In the genomic region with DNA sequence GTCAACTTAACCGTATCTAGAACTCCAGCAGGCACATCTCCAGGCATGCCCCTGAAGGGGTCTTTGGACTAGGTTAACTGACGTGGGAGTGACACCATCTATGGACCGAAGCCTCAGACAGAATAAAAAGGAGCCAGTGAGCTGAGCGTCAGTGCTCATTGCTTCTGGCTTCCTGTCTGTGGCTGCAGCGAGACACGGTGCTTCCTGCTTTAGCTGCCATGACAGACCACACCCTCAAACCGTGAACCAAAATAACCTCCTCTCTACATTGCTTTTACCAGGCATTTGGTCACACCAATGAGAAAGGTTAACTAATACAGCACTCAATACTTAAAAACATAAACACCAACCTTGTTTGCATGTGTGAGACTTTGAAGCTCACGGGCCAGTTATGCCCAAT, we compare ENCODE assay signal across 12 mouse cellular contexts. TPM values are rescaled to one million over a fixed set of nuclear protein-coding genes. Genes with fewer than 3 reads are reported as not detected.
DNase-seq lines count a peak whose midpoint lies in the region; ATAC-seq and TF ChIP-seq lines count a peak whose summit lies in the region.
"Had no signal": no experiment of that assay in that cellular context is flagged by ENCODE, and none has a peak within 500 bp of the region (broad histone marks: within the 10 kb centered on the region; RNA-seq: fewer than 3 reads in every experiment).

No protein-coding gene starts in this region.

- H3K27me3 ChIP-seq in spleen, adult 2 months (ENCODE audit: control insufficient read depth, insufficient read depth, low read length): no peaks in the 10 kb centered on the region
- no peaks in the 10 kb centered on the region for H3K27me3 ChIP-seq in megakaryocyte, embryonic 14.5 days (replicated peaks)
- no peaks in the 10 kb centered on the region for H3K27me3 ChIP-seq in intestine, postnatal 0 days (replicated peaks; ENCODE audit: control insufficient read depth, insufficient read depth, low read length)
- H3K27me3 ChIP-seq: heart, embryonic 12.5 days; intestine, embryonic 15.5 days; limb, embryonic 13.5 days had no signal

- peak; percentile 46 for TF ChIP-seq POLR2A in spleen, adult 2 months (IDR thresholded peaks at IDR 0.05; ENCODE audit: low read depth, low read length)

- WGBS in spleen, adult 2 months: 14% methylated on average over 8 of the region's 8 CpGs
- 75% methylated on average over 8 of the region's 8 CpGs for WGBS in intestine, postnatal 0 days

- H3K27ac ChIP-seq in spleen, adult 2 months (ENCODE audit: insufficient read depth, low read length): peak overlapping the region; percentile 94
- no peak overlapping the region for H3K27ac ChIP-seq in intestine, postnatal 0 days (ENCODE audit: low read depth, low read length)
- H3K27ac ChIP-seq: intestine, embryonic 15.5 days; limb, embryonic 13.5 days had no signal

- no peaks in the 10 kb centered on the region for H3K9me3 ChIP-seq in megakaryocyte, embryonic 14.5 days
- no peaks in the 10 kb centered on the region for H3K9me3 ChIP-seq in intestine, postnatal 0 days (ENCODE audit: control insufficient read depth)
- H3K9me3 ChIP-seq: heart, embryonic 12.5 days; intestine, embryonic 15.5 days; limb, embryonic 13.5 days had no signal

- ATAC-seq in common myeloid progenitor, adult 5-6 weeks (replicated peaks; ENCODE audit: low read depth, poor library complexity, severe bottlenecking): peak; percentile 82
- no peak for ATAC-seq in intestine, postnatal 0 days
- ATAC-seq: intestine, embryonic 15.5 days had no signal

- peaks cover 26% of the 10 kb centered on the region; the same call in 1 of the 2 replicates for H3K4me1 ChIP-seq in spleen, adult 2 months (ENCODE audit: control insufficient read depth, insufficient read depth, insufficient read length)
- peaks cover 53% of the 10 kb centered on the region for H3K4me1 ChIP-seq in megakaryocyte, embryonic 14.5 days
- H3K4me1 ChIP-seq in intestine, postnatal 0 days (replicated peaks; ENCODE audit: control insufficient read depth, insufficient read depth, low read length): no peaks in the 10 kb centered on the region
- H3K4me1 ChIP-seq: intestine, embryonic 15.5 days; limb, embryonic 13.5 days had no signal

- TF ChIP-seq CTCF in spleen, adult 2 months (IDR thresholded peaks at IDR 0.05; ENCODE audit: extremely low read depth, insufficient read depth, insufficient read length, insufficient replicate concordance): no peak
- TF ChIP-seq CTCF in intestine, postnatal 0 days (IDR thresholded peaks at IDR 0.05; ENCODE audit: low read depth): no peak

- no peak overlapping the region for H3K9ac ChIP-seq in intestine, postnatal 0 days (ENCODE audit: low read depth, low read length)
- H3K9ac ChIP-seq: heart, embryonic 12.5 days; intestine, embryonic 15.5 days; limb, embryonic 13.5 days had no signal

- H3K4me3 ChIP-seq in spleen, adult 2 months (ENCODE audit: extremely low read depth, insufficient read depth, insufficient read length): peak overlapping the region; percentile 4; the same call in 1 of the 2 replicates
- peak overlapping the region; percentile 85 for H3K4me3 ChIP-seq in megakaryocyte, embryonic 14.5 days (replicated peaks)
- no peak overlapping the region for H3K4me3 ChIP-seq in intestine, postnatal 0 days (ENCODE audit: low read depth, low read length)
- H3K4me3 ChIP-seq: heart, embryonic 12.5 days; intestine, embryonic 15.5 days; limb, embryonic 13.5 days had no signal

- H3K4me2 ChIP-seq in intestine, postnatal 0 days (replicated peaks; ENCODE audit: low read depth): no peak overlapping the region
- H3K4me2 ChIP-seq: heart, embryonic 12.5 days; intestine, embryonic 15.5 days; limb, embryonic 13.5 days had no signal

- peak; percentile 41 to 65 for DNase-seq in spleen, adult 2 months (ENCODE audit: low read depth in 1 of 2, low spot score in 2 of 2)
- DNase-seq in spleen, postnatal 4 days (ENCODE audit: low spot score in 2 of 2): no peak
- peak; percentile 21 for DNase-seq in thymus, postnatal 4 days
- DNase-seq in kidney, postnatal 10 days: no peak
- DNase-seq: adrenal gland, postnatal 14 days; cerebellum, adult 8-10 months had no signal

- H3K36me3 ChIP-seq in spleen, adult 2 months (ENCODE audit: control insufficient read depth, insufficient read depth, low read length): peaks cover 15% of the 10 kb centered on the region
- peaks cover 80% of the 10 kb centered on the region for H3K36me3 ChIP-seq in megakaryocyte, embryonic 14.5 days (replicated peaks; ENCODE audit: low read length)
- peaks cover 40% of the 10 kb centered on the region for H3K36me3 ChIP-seq in intestine, postnatal 0 days (ENCODE audit: control insufficient read depth, insufficient read depth)

RNA-seq across cellular contexts. Expression of a gene that starts 11.4 kb away (rescaled TPM):
- 23.6 and 26.2 TPM in 2 replicates for polyA plus RNA-seq in spleen, adult 2 months (2012; rRNA removed)
- total RNA-seq in common myeloid progenitor, adult 5-6 weeks (2017): 139 and 158 TPM in 2 replicates
- 10.0 and 11.0 TPM in 2 replicates for polyA plus RNA-seq in megakaryocyte, embryonic 14.5 days (2012; ENCODE audit: insufficient read depth, low replicate concordance)
- 32.1 and 34.4 TPM in 2 replicates for polyA plus RNA-seq in intestine, postnatal 0 days (2015; fragmentation: Nextera tagmentation; extraction: Ambion mirVana)

RNA-seq across cellular contexts. Expression of a gene that starts 11.6 kb away (rescaled TPM):
- polyA plus RNA-seq in spleen, adult 2 months (2012; rRNA removed): 4.0 and 4.7 TPM in 2 replicates
- total RNA-seq in common myeloid progenitor, adult 5-6 weeks (2017): 6.5 and 7.4 TPM in 2 replicates
- polyA plus RNA-seq in megakaryocyte, embryonic 14.5 days (2012; ENCODE audit: insufficient read depth, low replicate concordance): 0.43 and 1.8 TPM in 2 replicates
- 3.1 and 3.4 TPM in 2 replicates for polyA plus RNA-seq in intestine, postnatal 0 days (2015; fragmentation: Nextera tagmentation; extraction: Ambion mirVana)

Comparison
In these comparisons a context has a peak if more than half of its experiments do, and no peak if none do; other contexts are left out.
1. DNase-seq: peak in spleen, adult 2 months (2 of 2) and thymus, postnatal 4 days (single experiment); none in spleen, postnatal 4 days (0 of 2) and kidney, postnatal 10 days (single experiment).